In the genomic region with DNA sequence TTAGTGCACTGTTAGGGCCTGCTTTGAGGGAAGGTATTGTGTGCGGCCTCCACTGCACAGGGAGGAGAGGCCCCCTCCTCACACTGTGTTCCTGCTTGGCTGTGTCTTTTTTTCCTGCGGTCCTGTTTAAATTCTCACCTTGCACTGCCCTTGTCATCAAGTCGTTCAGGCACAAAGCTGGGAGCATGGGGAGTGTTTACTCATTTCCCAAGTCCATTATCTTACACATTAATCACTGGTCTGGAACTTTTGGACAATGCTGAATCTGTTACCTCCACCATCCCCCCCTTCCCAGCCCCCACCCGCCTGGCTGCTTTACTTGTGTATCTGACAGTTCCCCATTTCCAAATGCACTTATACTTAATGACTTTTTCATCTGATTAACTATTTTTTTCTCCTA, we compare ENCODE assay signal across 11 mouse cellular contexts.
A peak's percentile ranks its signal among the peaks of the same experiment; 100 is the strongest.
DNase-seq lines count a peak whose midpoint lies in the region; ATAC-seq and TF ChIP-seq lines count a peak whose summit lies in the region.
"Had no signal": no experiment of that assay in that cellular context is flagged by ENCODE, and none has a peak within 500 bp of the region (broad histone marks: within the 10 kb centered on the region; RNA-seq: fewer than 3 reads in every experiment).

No protein-coding gene starts in this region.

- TF ChIP-seq POLR2A in brain, embryonic 14.5 days (IDR thresholded peaks at IDR 0.05; ENCODE audit: borderline replicate concordance, extremely low read depth, insufficient read depth, insufficient read length, poor library complexity, severe bottlenecking) = no peak

- H3K4me2 ChIP-seq in hindbrain, embryonic 13.5 days = no peak overlapping the region
- H3K4me2 ChIP-seq in limb, embryonic 11.5 days (ENCODE audit: low read depth, severe bottlenecking) = no peak overlapping the region
- H3K4me2 ChIP-seq: limb, embryonic 12.5 days had no signal

- H3K9ac ChIP-seq in hindbrain, embryonic 13.5 days = no peak overlapping the region
- no peak overlapping the region for H3K9ac ChIP-seq in limb, embryonic 11.5 days (ENCODE audit: low read length)
- H3K9ac ChIP-seq: limb, embryonic 12.5 days had no signal

- ATAC-seq in hindbrain, embryonic 13.5 days (ENCODE audit: low FRiP score) = peak; percentile 41
- ATAC-seq in limb, embryonic 11.5 days (ENCODE audit: insufficient number of reproducible peaks, low FRiP score, low TSS enrichment, low read depth) = no peak
- ATAC-seq: lung, postnatal 0 days had no signal

- H3K27me3 ChIP-seq in heart, embryonic 10.5 days (ENCODE audit: insufficient read depth, poor library complexity, severe bottlenecking) = no peaks in the 10 kb centered on the region
- no peaks in the 10 kb centered on the region for H3K27me3 ChIP-seq in hindbrain, embryonic 13.5 days
- H3K27me3 ChIP-seq in limb, embryonic 11.5 days (ENCODE audit: control insufficient read depth, insufficient read depth, low read length) = no peaks in the 10 kb centered on the region
- H3K27me3 ChIP-seq: limb, embryonic 12.5 days had no signal

- 19% methylated on average over 4 of the region's 4 CpGs for WGBS in heart, embryonic 10.5 days
- 6% methylated on average over 4 of the region's 4 CpGs for WGBS in hindbrain, embryonic 13.5 days
- whole genome bisulfite sequencing in limb, embryonic 11.5 days = 13% methylated on average over 4 of the region's 4 CpGs

- no peaks in the 10 kb centered on the region for H3K36me3 ChIP-seq in heart, embryonic 10.5 days
- no peaks in the 10 kb centered on the region for H3K36me3 ChIP-seq in hindbrain, embryonic 13.5 days
- no peaks in the 10 kb centered on the region for H3K36me3 ChIP-seq in limb, embryonic 11.5 days (ENCODE audit: control insufficient read depth, insufficient read depth, low read length)
- H3K36me3 ChIP-seq: limb, embryonic 12.5 days had no signal

- intact Hi-C loops in heart, postnatal 25 days (cut with DNase I) = no loop called here

- no peak overlapping the region for H3K4me3 ChIP-seq in heart, embryonic 10.5 days
- no peak overlapping the region for H3K4me3 ChIP-seq in hindbrain, embryonic 13.5 days
- no peak overlapping the region for H3K4me3 ChIP-seq in limb, embryonic 11.5 days (ENCODE audit: low read depth, low read length)
- H3K4me3 ChIP-seq: limb, embryonic 12.5 days had no signal

- peak overlapping the region; percentile 70; the same call in 1 of the 2 replicates for H3K27ac ChIP-seq in heart, embryonic 10.5 days
- H3K27ac ChIP-seq in hindbrain, embryonic 13.5 days = peak overlapping the region; percentile 60; the same call in 1 of the 2 replicates
- H3K27ac ChIP-seq in limb, embryonic 11.5 days (replicated peaks; ENCODE audit: low read depth, low read length) = no peak overlapping the region
- H3K27ac ChIP-seq: limb, embryonic 12.5 days had no signal

- no peaks in the 10 kb centered on the region for H3K9me3 ChIP-seq in heart, embryonic 10.5 days
- H3K9me3 ChIP-seq in hindbrain, embryonic 13.5 days = no peaks in the 10 kb centered on the region
- H3K9me3 ChIP-seq in limb, embryonic 11.5 days (ENCODE audit: control insufficient read depth, low read length) = no peaks in the 10 kb centered on the region
- H3K9me3 ChIP-seq: limb, embryonic 12.5 days had no signal

- TF ChIP-seq CTCF in brain, embryonic 14.5 days (IDR thresholded peaks at IDR 0.05; ENCODE audit: borderline replicate concordance, extremely low read depth, insufficient read depth, insufficient read length) = no peak

- peaks cover 24% of the 10 kb centered on the region for H3K4me1 ChIP-seq in heart, embryonic 10.5 days
- peaks cover 28% of the 10 kb centered on the region for H3K4me1 ChIP-seq in hindbrain, embryonic 13.5 days (replicated peaks)
- H3K4me1 ChIP-seq in limb, embryonic 11.5 days (ENCODE audit: control insufficient read depth, insufficient read depth, low read length) = peaks cover 12% of the 10 kb centered on the region

- DNase-seq in heart, embryonic 10.5 days (ENCODE audit: low spot score) = no peak
- DNase-seq in heart, postnatal 25 days (ENCODE audit: low spot score) = no peak
- peak; percentile 82 for DNase-seq in brain, embryonic 14.5 days (ENCODE audit: low read depth)
- DNase-seq in limb, embryonic 11.5 days (ENCODE audit: low spot score) = peak; percentile 39
- no peak for DNase-seq in spleen, postnatal 36 days (ENCODE audit: low spot score in 2 of 2)
- DNase-seq in lung, postnatal 36 days = no peak
- no peak for DNase-seq in ovary, adult 18-20 months (ENCODE audit: low spot score)
- DNase-seq: B cell, adult 2 months had no signal

Comparison
In these comparisons a context has a peak if more than half of its experiments do, and no peak if none do; other contexts are left out.
1. DNase-seq: peak in brain, embryonic 14.5 days (single experiment) and limb, embryonic 11.5 days (single experiment); none in heart, embryonic 10.5 days (single experiment), heart, postnatal 25 days (single experiment), spleen, postnatal 36 days (0 of 2), lung, postnatal 36 days (single experiment) and ovary, adult 18-20 months (single experiment).